Mouse (Mus musculus) neural tube, embryonic 15.5 days (tissue): ENCODE measurements at regions not wholly inside any gene's neighbourhood (a gene's known extent, or its start where the extent isn't known, plus 50 kb on each side); places are given as distances from the start of the nearest gene placed in this dataset.
A peak's percentile ranks its signal among the peaks of the same experiment; 100 is the strongest.

Experiments used
- ATAC-seq: fragments of 200-750 bp; cut with Nextera tagmentation; 2 replicates; pipeline ENCODE4 v1.8.0; 2017; ENCODE audit warnings: mild to moderate bottlenecking, moderate TSS enrichment, moderate library complexity; ENCODE audit not compliant: low FRiP score
- H3K27ac ChIP-seq: fragments of 300-500 bp; sonication (generic); replicated peaks from 2 replicates; pipeline ENCODE4 v1.5.1; 2015; ENCODE audit warnings: mild to moderate bottlenecking, inconsistent platforms
- H3K27me3 ChIP-seq: fragments of 300-500 bp; sonication (generic); replicated peaks from 2 replicates; pipeline ENCODE4 v1.6.1; 2015; ENCODE audit warnings: inconsistent platforms
- H3K36me3 ChIP-seq: fragments of 300-500 bp; sonication (generic); 2 replicates; pipeline ENCODE4 v1.6.1; 2015; ENCODE audit warnings: inconsistent platforms
- H3K4me1 ChIP-seq: fragments of 300-500 bp; sonication (generic); 2 replicates; pipeline ENCODE4 v1.6.1; 2015; ENCODE audit warnings: inconsistent platforms
- H3K4me2 ChIP-seq: fragments of 300-500 bp; sonication (generic); 2 replicates; pipeline ENCODE4 v1.6.1; 2015; ENCODE audit warnings: inconsistent platforms, mild to moderate bottlenecking, moderate library complexity
- H3K4me3 ChIP-seq: fragments of 300-500 bp; sonication (generic); replicated peaks from 2 replicates; pipeline ENCODE4 v1.5.1; 2015; ENCODE audit warnings: mild to moderate bottlenecking, inconsistent platforms
- H3K9ac ChIP-seq: fragments of 300-500 bp; sonication (generic); replicated peaks from 2 replicates; pipeline ENCODE4 v1.6.1; 2015; ENCODE audit warnings: mild to moderate bottlenecking, inconsistent platforms
- H3K9me3 ChIP-seq: fragments of 300-500 bp; sonication (generic); replicated peaks from 2 replicates; pipeline ENCODE4 v1.6.1; 2016; ENCODE audit warnings: inconsistent platforms
- WGBS: fragments of 180-500 bp; shearing (Covaris S2); methylation state at CpG from one replicate; pipeline ENCODE4 v1.1.7; 2015; ENCODE audit warnings: mixed read lengths; 5-methylcytosine and 5-hydroxymethylcytosine counted together

DNA sequence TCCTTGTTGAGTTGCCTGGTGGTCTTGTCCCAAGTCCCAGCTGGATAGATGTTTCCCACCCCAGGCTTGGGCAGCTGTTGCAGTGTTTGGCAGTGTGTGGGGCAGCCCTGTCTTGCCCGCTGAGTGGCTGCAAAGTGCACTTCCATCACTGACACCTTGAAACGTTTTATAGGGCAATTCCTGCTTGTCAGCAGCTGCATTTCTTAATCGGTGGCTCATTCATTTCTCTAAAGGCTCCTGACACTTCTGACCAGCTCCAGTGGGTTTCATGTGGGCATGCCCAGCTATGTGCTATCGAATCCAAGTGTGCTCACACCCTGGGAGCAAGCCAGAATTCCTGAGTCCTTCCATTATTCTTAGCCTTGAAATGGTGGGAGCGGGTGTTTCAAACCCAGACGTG, 207.7 kb downstream of the Ttc32 start:
- Histone ChIP-seq H3K4me2 (no peak overlapping the region), H3K9me3 (no peaks in the 10 kb centered on the region), H3K27ac (no peak overlapping the region), H3K27me3 (no peaks in the 10 kb centered on the region), H3K4me3 (no peak overlapping the region), H3K9ac (no peak overlapping the region), H3K36me3 (no peaks in the 10 kb centered on the region), H3K4me1 (no peaks in the 10 kb centered on the region)
- ATAC-seq: no peak
- WGBS: 69% methylated on average over 6 of the region's 6 CpGs

DNA sequence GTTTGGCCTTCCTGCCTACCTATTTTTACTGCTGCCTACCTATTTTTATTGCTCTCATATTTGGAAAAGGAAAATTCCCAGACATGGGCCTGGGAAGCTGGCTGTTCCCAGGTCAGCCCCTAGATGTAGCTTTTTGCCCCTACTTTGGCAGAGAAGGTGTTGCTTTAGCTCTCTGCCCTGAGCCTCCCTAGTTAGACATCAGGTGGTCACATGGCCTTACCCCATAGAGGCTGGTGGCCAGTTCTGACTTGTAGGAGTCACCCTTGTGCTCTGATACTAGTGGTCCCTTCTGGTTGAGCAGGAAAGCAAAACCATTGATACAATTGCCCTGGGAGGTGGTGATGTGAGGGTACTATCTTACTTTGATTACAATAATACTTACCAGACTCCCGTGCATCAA, 208.2 kb downstream of the Ttc32 start:
- no peak overlapping the region for H3K27ac ChIP-seq
- 89% methylated on average over 1 of the region's 1 CpGs for WGBS
- no peak overlapping the region for H3K4me3 ChIP-seq
- ATAC-seq: no peak
- H3K27me3 ChIP-seq: no peaks in the 10 kb centered on the region
- H3K4me1 ChIP-seq: no peaks in the 10 kb centered on the region
- no peak overlapping the region for H3K4me2 ChIP-seq
- no peaks in the 10 kb centered on the region for H3K9me3 ChIP-seq
- H3K9ac ChIP-seq: no peak overlapping the region
- no peaks in the 10 kb centered on the region for H3K36me3 ChIP-seq

DNA sequence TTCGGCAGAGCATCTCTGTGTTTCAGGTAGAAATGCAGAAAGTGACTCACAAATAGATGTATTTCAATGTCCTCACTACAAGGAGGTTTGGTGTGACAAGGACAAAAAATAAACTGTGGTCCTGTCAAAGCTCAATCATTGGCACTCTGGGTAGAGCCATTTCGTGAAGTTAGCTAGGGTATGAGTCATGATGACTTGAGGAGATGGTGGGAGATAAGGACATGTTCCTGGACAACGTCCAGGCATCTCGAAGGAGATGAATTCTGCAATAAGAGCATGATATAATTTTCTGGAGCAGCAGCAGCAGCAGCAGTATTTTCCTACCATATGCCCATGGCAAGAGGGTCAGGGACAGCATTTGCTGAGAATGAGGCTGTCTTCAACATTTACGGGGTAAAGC, 217.7 kb downstream of the Ttc32 start:
- Histone ChIP-seq H3K4me3 (no peak overlapping the region), H3K36me3 (no peaks in the 10 kb centered on the region), H3K4me1 (no peaks in the 10 kb centered on the region), H3K9ac (no peak overlapping the region), H3K4me2 (no peak overlapping the region), H3K9me3 (no peaks in the 10 kb centered on the region), H3K27ac (no peak overlapping the region), H3K27me3 (no peaks in the 10 kb centered on the region)
- no peak for ATAC-seq
- WGBS: 85% methylated on average over 5 of the region's 5 CpGs

DNA sequence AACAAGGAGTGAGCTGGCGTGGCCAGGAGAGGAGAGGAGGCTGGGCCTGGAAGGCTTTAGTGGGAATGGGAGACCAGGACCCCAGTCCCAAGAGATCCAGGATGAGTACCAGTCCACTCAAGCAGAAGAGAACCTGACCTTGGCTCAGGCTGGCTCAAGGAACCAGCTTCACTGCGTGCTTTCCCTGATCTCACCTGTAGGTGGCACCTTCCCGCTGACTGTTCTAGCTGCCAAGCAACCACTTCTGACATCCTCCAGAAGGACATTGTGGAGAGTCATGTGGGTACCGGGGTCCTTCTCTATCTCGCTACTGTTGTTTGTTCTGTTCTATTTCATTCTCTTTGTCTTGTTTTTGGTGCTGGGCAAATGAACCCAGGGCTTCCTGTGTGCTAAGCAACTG, 222.0 kb downstream of the Ttc32 start:
- Histone ChIP-seq H3K36me3 (no peaks in the 10 kb centered on the region), H3K9ac (no peak overlapping the region), H3K9me3 (no peaks in the 10 kb centered on the region), H3K27me3 (no peaks in the 10 kb centered on the region), H3K4me1 (peaks cover 12% of the 10 kb centered on the region), H3K27ac (no peak overlapping the region), H3K4me3 (no peak overlapping the region), H3K4me2 (no peak overlapping the region)
- WGBS: 38% methylated on average over 5 of the region's 5 CpGs
- no peak for ATAC-seq

DNA sequence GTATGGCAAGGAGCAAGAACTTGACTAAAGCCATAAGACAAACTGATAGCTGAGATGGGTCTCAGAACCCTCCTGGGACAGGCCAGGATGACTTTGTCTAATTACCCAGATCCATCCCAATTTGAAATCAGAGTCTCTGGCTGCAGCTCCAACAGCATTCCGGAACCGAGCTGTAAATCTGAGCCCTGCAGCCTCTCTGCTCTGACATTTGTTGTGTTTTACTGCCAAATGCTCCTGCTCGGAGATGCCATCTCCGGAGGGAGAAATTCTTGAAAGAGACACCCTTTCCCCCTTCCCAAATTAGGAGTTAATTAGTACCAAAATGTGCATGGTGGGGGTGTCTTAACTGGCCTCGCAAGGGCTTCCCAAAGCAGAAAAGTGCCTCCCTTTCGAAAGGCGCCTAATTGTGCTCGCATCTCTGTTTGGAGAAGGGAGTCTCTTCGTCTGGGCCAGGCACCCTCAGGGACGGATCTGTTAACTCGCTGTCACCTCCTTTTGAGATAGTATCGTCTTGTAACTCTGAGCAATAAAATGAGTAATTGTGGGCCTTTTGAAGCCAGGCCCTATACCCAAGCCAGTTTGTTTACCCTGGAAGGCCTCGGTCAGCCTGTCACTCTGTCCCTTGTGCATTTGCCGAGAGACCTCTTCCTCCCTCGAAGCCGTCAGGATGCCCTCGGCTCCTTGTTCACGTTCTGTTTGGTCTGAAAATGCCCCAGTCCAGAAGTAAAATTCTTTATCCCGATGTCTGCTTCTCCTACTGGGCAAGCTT, 223.7 kb downstream of the Ttc32 start:
- no peak overlapping the region for H3K27ac ChIP-seq
- peaks cover 15% of the 10 kb centered on the region for H3K4me1 ChIP-seq
- H3K4me2 ChIP-seq: no peak overlapping the region; the same call in 1 of the 2 replicates
- no peaks in the 10 kb centered on the region for H3K9me3 ChIP-seq
- no peak overlapping the region for H3K4me3 ChIP-seq
- no peaks in the 10 kb centered on the region for H3K36me3 ChIP-seq
- H3K9ac ChIP-seq: no peak overlapping the region
- ATAC-seq: no peak
- 8% methylated on average over 19 of the region's 19 CpGs for WGBS
- no peaks in the 10 kb centered on the region for H3K27me3 ChIP-seq

DNA sequence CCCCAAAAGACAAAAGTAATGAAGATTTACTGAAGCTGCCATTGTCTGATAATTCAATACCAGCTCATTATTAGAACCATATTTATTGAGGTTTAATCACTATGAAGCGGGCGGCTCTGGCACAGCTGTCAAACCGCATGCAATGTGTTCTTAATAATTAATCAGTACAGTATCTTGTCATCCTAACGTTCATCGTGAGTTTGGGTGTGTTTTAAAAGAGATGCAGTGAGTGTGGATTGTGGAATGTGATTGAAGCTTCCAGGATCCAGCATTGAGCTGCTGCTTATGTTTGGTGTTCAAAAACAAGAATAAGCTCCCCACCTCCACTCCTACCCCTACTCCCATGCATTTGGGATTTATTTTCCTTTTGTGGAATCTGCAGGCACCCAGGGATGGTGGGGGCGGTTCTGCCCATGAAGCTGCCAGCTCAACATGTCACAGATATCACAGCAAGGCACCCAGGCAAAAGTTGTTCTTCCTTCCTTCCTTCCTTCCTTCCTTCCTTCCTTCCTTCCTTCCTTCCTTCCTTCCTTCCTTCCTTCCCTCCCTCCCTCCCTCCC, 224.6 kb downstream of the Ttc32 start:
- H3K4me2 ChIP-seq: no peak overlapping the region
- H3K9ac ChIP-seq: no peak overlapping the region
- peaks cover 15% of the 10 kb centered on the region for H3K4me1 ChIP-seq
- no peaks in the 10 kb centered on the region for H3K36me3 ChIP-seq
- H3K27me3 ChIP-seq: no peaks in the 10 kb centered on the region
- WGBS: 26% methylated on average over 6 of the region's 6 CpGs
- ATAC-seq: no peak
- no peak overlapping the region for H3K4me3 ChIP-seq
- H3K9me3 ChIP-seq: no peaks in the 10 kb centered on the region
- H3K27ac ChIP-seq: no peak overlapping the region

DNA sequence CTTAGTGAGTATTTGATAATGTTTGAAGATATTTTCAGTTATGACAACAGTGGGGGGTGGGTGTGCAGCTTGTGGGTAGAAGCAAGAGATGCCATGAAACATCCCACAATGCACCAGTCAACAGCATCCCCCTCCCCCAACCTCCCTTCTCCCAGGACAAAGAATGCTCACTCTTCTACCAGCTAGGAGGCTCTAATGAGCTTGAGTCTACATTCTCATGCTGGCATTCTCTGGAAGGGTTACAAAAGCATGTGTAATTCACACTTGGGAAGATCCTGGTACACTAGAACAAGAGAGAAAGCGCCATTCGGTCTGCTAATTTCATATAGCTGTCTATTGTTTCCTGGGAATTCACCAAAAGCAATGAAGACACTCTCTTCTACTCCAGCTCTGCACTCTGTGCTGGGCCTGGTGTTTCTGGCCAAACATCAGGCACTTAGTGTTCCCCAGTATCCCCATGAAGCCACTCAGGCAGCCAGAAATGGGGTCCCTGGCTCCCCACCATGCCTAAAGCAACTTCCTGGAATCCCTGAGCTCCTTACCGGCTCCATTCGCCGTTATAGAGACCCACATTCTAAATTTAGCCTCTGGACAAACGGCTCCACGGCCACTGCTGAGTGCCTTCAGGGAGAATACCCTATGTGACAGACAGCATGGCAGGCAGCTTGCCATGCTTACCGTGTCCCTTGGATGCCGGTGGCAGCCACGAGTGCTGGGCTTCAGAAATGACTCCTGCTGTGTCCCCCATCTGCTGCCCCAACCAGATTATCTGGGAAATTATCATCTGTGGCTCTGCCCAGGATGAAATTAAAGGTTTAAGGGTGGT, 226.1 kb downstream of the Ttc32 start:
- Histone ChIP-seq H3K27me3 (no peaks in the 10 kb centered on the region), H3K4me2 (no peak overlapping the region), H3K4me3 (no peak overlapping the region), H3K9me3 (no peaks in the 10 kb centered on the region), H3K27ac (no peak overlapping the region), H3K9ac (no peak overlapping the region), H3K36me3 (no peaks in the 10 kb centered on the region), H3K4me1 (peaks cover 15% of the 10 kb centered on the region)
- ATAC-seq: no peak
- 55% methylated on average over 10 of the region's 10 CpGs for WGBS

DNA sequence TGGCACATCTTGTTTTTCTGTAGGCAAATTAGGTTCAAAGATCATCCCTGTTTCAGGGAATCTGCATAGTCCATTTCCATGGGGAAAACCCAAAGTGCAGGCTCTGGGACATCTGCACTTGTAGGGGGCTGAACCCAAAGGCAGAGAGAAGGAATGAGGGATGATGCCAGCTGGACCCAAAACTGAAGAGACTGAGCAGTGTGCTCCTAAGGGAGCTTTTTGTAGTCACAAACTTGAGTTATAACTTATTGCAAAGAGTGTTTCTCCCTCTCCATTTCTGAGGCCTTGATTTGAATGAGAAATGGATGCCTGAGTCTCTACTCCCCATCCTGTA, 226.7 kb downstream of the Ttc32 start:
- ATAC-seq: no peak
- H3K36me3 ChIP-seq: no peaks in the 10 kb centered on the region
- no peaks in the 10 kb centered on the region for H3K27me3 ChIP-seq
- H3K27ac ChIP-seq: no peak overlapping the region
- no peak overlapping the region for H3K4me2 ChIP-seq
- H3K4me3 ChIP-seq: no peak overlapping the region
- H3K9ac ChIP-seq: no peak overlapping the region
- H3K4me1 ChIP-seq: peaks cover 15% of the 10 kb centered on the region
- H3K9me3 ChIP-seq: no peaks in the 10 kb centered on the region

DNA sequence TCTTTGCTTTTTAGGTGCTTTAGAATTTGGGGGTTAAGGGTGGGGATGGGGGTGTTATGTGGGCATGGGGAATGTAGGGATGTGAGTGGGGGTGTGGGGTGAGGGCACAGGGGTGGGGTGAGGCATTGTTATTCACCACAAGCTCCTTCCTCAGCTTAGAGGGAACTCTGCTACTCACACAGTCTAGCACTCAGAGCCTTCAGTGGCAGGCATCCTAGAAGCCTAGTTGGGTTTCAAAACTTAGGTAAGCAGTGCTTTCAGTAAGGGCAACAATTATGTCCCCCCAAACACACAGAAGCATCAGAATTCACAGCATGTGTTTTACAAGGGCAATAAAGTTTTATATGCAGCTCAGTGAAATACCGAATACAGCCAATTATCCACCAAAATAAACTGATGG, 228.4 kb downstream of the Ttc32 start:
- H3K4me3 ChIP-seq: no peak overlapping the region
- no peaks in the 10 kb centered on the region for H3K9me3 ChIP-seq
- peak; percentile 53; the same call in 1 of the 2 replicates for ATAC-seq
- H3K27ac ChIP-seq: no peak overlapping the region
- H3K4me1 ChIP-seq: peaks cover 17% of the 10 kb centered on the region
- no peak overlapping the region for H3K9ac ChIP-seq
- H3K36me3 ChIP-seq: no peaks in the 10 kb centered on the region
- 14% methylated on average over 1 of the region's 1 CpGs for WGBS
- H3K27me3 ChIP-seq: no peaks in the 10 kb centered on the region
- H3K4me2 ChIP-seq: no peak overlapping the region

DNA sequence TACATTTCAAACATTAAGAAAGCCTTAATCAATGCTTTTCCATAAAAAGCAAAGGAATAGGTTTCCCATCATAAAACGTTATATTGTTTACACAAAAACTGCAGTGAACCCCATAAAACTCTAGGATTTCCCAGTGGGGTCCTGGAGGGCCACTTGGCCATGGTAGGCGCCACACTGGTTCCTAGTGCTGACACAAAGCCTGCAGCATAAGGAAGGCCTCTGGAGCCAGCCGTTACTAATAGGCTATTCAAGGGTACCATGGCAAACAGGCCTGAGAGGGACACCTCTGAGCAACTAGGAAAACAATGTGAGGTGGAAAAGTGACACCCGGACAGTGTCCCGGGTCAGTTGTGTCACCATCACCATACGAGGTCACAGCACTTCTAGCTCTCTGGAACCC, 231.9 kb downstream of the Ttc32 start:
- no peak overlapping the region for H3K4me3 ChIP-seq
- no peaks in the 10 kb centered on the region for H3K9me3 ChIP-seq
- H3K4me1 ChIP-seq: peaks cover 7% of the 10 kb centered on the region; the same call in 1 of the 2 replicates
- ATAC-seq: no peak
- no peaks in the 10 kb centered on the region for H3K27me3 ChIP-seq
- no peak overlapping the region for H3K27ac ChIP-seq
- no peaks in the 10 kb centered on the region for H3K36me3 ChIP-seq
- no peak overlapping the region for H3K9ac ChIP-seq
- no peak overlapping the region for H3K4me2 ChIP-seq
- WGBS: 25% methylated on average over 6 of the region's 6 CpGs

DNA sequence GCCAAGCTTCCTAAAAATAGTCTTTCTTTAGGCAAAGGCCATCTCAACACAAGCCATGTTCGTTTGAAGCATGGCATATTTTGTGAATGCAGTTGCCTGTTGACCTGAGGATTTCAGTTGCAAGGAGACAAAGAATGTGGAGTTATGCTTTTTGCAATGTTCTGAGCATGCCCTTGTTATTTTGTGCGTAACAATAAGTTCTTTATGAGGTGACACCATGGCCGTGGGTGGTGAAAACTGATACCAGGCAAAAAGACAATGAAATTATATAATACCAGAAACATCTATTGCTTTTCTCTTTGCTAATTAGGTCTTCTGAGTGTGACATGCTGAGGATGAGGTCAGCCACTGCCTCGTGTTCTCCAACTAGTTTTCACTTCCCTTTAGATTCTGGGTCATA, 236.4 kb downstream of the Ttc32 start:
- Histone ChIP-seq H3K36me3 (no peaks in the 10 kb centered on the region), H3K27me3 (no peaks in the 10 kb centered on the region), H3K4me3 (no peak overlapping the region), H3K9me3 (no peaks in the 10 kb centered on the region), H3K4me1 (peaks cover 4% of the 10 kb centered on the region; the same call in 1 of the 2 replicates), H3K27ac (no peak overlapping the region), H3K4me2 (no peak overlapping the region), H3K9ac (no peak overlapping the region)
- 80% methylated on average over 4 of the region's 4 CpGs for WGBS
- no peak for ATAC-seq

DNA sequence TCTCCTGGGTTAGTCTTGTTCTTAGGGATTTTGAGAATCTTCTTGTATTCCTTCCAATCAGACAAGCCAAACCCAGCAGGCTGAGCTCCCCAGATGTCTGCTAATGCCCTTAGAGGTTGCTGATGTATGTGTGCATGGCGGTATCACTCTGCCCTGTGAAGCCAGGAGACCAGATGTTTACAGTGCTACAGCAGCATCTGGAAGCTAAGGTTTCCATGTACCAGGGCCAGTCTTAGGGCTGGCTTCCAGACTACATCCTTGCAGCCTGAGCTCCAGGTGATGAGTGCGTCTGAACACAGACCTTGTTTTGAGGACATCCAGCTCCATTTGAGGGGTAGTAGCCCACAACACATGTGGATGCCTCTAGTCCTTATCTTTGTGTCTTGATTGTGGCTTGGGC, 241.7 kb downstream of the Ttc32 start:
- 92% methylated on average over 2 of the region's 2 CpGs for WGBS
- Histone ChIP-seq H3K36me3 (no peaks in the 10 kb centered on the region), H3K4me3 (no peak overlapping the region), H3K27me3 (no peaks in the 10 kb centered on the region), H3K27ac (no peak overlapping the region), H3K4me1 (no peaks in the 10 kb centered on the region), H3K9ac (no peak overlapping the region), H3K4me2 (no peak overlapping the region), H3K9me3 (no peaks in the 10 kb centered on the region)
- ATAC-seq: no peak
